Mouse (Mus musculus) hindbrain, embryonic 14.5 days (tissue): ENCODE measurements around the gene Fgfr2. TPM values are rescaled to one million over a fixed set of nuclear protein-coding genes. Genes with fewer than 3 reads are reported as not detected.

Experiments
- ATAC-seq: fragments of 200-750 bp; cut with Nextera tagmentation; 2 replicates; pipeline ENCODE4 v1.8.0; 2017; ENCODE audit warnings: moderate number of reproducible peaks, mild to moderate bottlenecking, moderate TSS enrichment, moderate library complexity; ENCODE audit not compliant: low FRiP score
- DNase-seq: peaks from one replicate; pipeline ENCODE4 v3.0.0-alpha.2; 2015; ENCODE audit warnings: low spot score
- H3K27ac ChIP-seq: fragments of 300-500 bp; sonication (generic); 2 replicates; pipeline ENCODE4 v1.5.1; 2014; ENCODE audit warnings: mild to moderate bottlenecking, moderate library complexity
- H3K27me3 ChIP-seq: fragments of 300-500 bp; sonication (generic); 2 replicates; pipeline ENCODE4 v1.6.1; 2014; ENCODE audit warnings: mild to moderate bottlenecking, low read length, mixed read lengths; ENCODE audit not compliant: control insufficient read depth, insufficient read depth
- H3K36me3 ChIP-seq: fragments of 300-500 bp; sonication (generic); replicated peaks from 2 replicates; pipeline ENCODE4 v1.6.1; 2014; ENCODE audit not compliant: control insufficient read depth, insufficient read depth
- H3K4me1 ChIP-seq: fragments of 300-500 bp; sonication (generic); replicated peaks from 2 replicates; pipeline ENCODE4 v1.6.1; 2014; ENCODE audit warnings: antibody characterized with exemption, low read length, mixed read lengths; ENCODE audit not compliant: control insufficient read depth, insufficient read depth
- H3K4me2 ChIP-seq: fragments of 300-500 bp; sonication (generic); replicated peaks from 2 replicates; pipeline ENCODE4 v1.6.1; 2014; ENCODE audit warnings: mild to moderate bottlenecking, moderate library complexity
- H3K4me3 ChIP-seq: fragments of 300-500 bp; sonication (generic); replicated peaks from 2 replicates; pipeline ENCODE4 v1.5.1; 2014; ENCODE audit warnings: mild to moderate bottlenecking, low read length
- H3K9ac ChIP-seq: fragments of 300-500 bp; sonication (generic); 2 replicates; pipeline ENCODE4 v1.6.1; 2014
- H3K9me3 ChIP-seq: fragments of 300-500 bp; sonication (generic); 2 replicates; pipeline ENCODE4 v1.6.1; 2016; ENCODE audit warnings: low read length; ENCODE audit not compliant: control insufficient read depth
- WGBS: fragments of 180-500 bp; shearing (Covaris S2); extraction: QIAGEN DNeasy Blood & Tissue Kit; methylation state at CpG from one replicate; pipeline ENCODE4 v1.1.7; 2014; 5-methylcytosine and 5-hydroxymethylcytosine counted together
- polyA plus RNA-seq: library from polyadenylated mRNA; unstranded; fragments of >200 nt; fragmentation: Nextera tagmentation; extraction: Ambion mirVana; gene quantifications from 2 replicates; pipeline ENCODE4 v1.2.1, GENCODE M21; 2014

The Fgfr2 gene
- polyA plus RNA-seq, 1 experiment from 2014 or later = 43.5 TPM

GRCm38 (mm10) chr7:132145227-132145800 is 977.8 kb downstream of the Fgfr2 start:
- Histone ChIP-seq H3K9ac (no peak overlapping the region), H3K4me1 (no peaks in the 10 kb centered on the region), H3K36me3 (no peaks in the 10 kb centered on the region), H3K4me3 (no peak overlapping the region), H3K27me3 (no peaks in the 10 kb centered on the region), H3K4me2 (no peak overlapping the region), H3K9me3 (no peaks in the 10 kb centered on the region), H3K27ac (no peak overlapping the region)
- ATAC-seq (no peak), DNase-seq (no peak)
- 74% methylated on average over 15 of the region's 15 CpGs for WGBS

GRCm38 (mm10) chr7:132128687-132129086 is 994.5 kb downstream of the Fgfr2 start:
- 55% methylated on average over 6 of the region's 6 CpGs for WGBS
- H3K4me2 ChIP-seq = no peak overlapping the region
- no peak overlapping the region for H3K4me3 ChIP-seq
- H3K4me1 ChIP-seq = no peaks in the 10 kb centered on the region
- ATAC-seq (no peak), DNase-seq (no peak)
- H3K27ac ChIP-seq = no peak overlapping the region
- no peaks in the 10 kb centered on the region for H3K9me3 ChIP-seq
- no peak overlapping the region for H3K9ac ChIP-seq
- no peaks in the 10 kb centered on the region for H3K36me3 ChIP-seq
- no peaks in the 10 kb centered on the region for H3K27me3 ChIP-seq

GRCm38 (mm10) chr7:132124948-132125347 is 998.2 kb downstream of the Fgfr2 start:
- ATAC-seq (no peak), DNase-seq (no peak)
- WGBS = 62% methylated on average over 7 of the region's 7 CpGs
- H3K27me3 ChIP-seq = no peaks in the 10 kb centered on the region
- no peak overlapping the region for H3K4me3 ChIP-seq
- H3K4me1 ChIP-seq = no peaks in the 10 kb centered on the region
- H3K9ac ChIP-seq = no peak overlapping the region
- no peak overlapping the region for H3K4me2 ChIP-seq
- H3K9me3 ChIP-seq = no peaks in the 10 kb centered on the region
- no peak overlapping the region for H3K27ac ChIP-seq
- H3K36me3 ChIP-seq = no peaks in the 10 kb centered on the region

GRCm38 (mm10) chr7:132123211-132123610 is 999.9 kb downstream of the Fgfr2 start:
- WGBS = 86% methylated on average over 7 of the region's 7 CpGs
- no peaks in the 10 kb centered on the region for H3K36me3 ChIP-seq
- no peak overlapping the region for H3K4me3 ChIP-seq
- no peaks in the 10 kb centered on the region for H3K9me3 ChIP-seq
- H3K4me2 ChIP-seq = no peak overlapping the region
- ATAC-seq (no peak), DNase-seq (no peak)
- H3K27me3 ChIP-seq = no peaks in the 10 kb centered on the region
- H3K27ac ChIP-seq = no peak overlapping the region
- H3K4me1 ChIP-seq = no peaks in the 10 kb centered on the region
- H3K9ac ChIP-seq = no peak overlapping the region

- H3K36me3 ChIP-seq = no peaks in the 10 kb centered on the region
- DNase-seq (no peak), ATAC-seq (no peak)
- 0 out of 2 replicates have a peak, but pooled peaks cover 5% of the 10 kb centered on the region for H3K4me1 ChIP-seq
- no peak overlapping the region for H3K9ac ChIP-seq
- no peak overlapping the region for H3K4me2 ChIP-seq
- no peaks in the 10 kb centered on the region for H3K9me3 ChIP-seq
- no peak overlapping the region for H3K27ac ChIP-seq
- WGBS = 86% methylated on average over 4 of the region's 4 CpGs
- H3K27me3 ChIP-seq = no peaks in the 10 kb centered on the region
- H3K4me3 ChIP-seq = no peak overlapping the region
These were observed 1003.3 kb downstream of the Fgfr2 start for GRCm38 (mm10) chr7:132119817-132120216.

- no peak overlapping the region for H3K4me2 ChIP-seq
- H3K9ac ChIP-seq = no peak overlapping the region
- H3K27ac ChIP-seq = no peak overlapping the region
- 75% methylated on average over 5 of the region's 5 CpGs for WGBS
- H3K4me3 ChIP-seq = no peak overlapping the region
- H3K9me3 ChIP-seq = no peaks in the 10 kb centered on the region
- H3K27me3 ChIP-seq = no peaks in the 10 kb centered on the region
- no peaks in the 10 kb centered on the region for H3K36me3 ChIP-seq
- H3K4me1 ChIP-seq = no peaks in the 10 kb centered on the region
- DNase-seq = no peak
- ATAC-seq = no peak
These were observed 1011.4 kb downstream of the Fgfr2 start for GRCm38 (mm10) chr7:132111770-132112169.

- Histone ChIP-seq H3K27ac (no peak overlapping the region), H3K9ac (no peak overlapping the region), H3K36me3 (no peaks in the 10 kb centered on the region), H3K9me3 (no peaks in the 10 kb centered on the region), H3K4me2 (no peak overlapping the region), H3K4me1 (no peaks in the 10 kb centered on the region), H3K4me3 (no peak overlapping the region), H3K27me3 (no peaks in the 10 kb centered on the region)
- DNase-seq (no peak), ATAC-seq (no peak)
- WGBS = 80% methylated on average over 3 of the region's 3 CpGs
These were observed 1012.8 kb downstream of the Fgfr2 start for GRCm38 (mm10) chr7:132110308-132110707.

- DNase-seq = no peak
- no peak overlapping the region for H3K4me3 ChIP-seq
- H3K27ac ChIP-seq = no peak overlapping the region
- no peaks in the 10 kb centered on the region for H3K9me3 ChIP-seq
- no peaks in the 10 kb centered on the region for H3K27me3 ChIP-seq
- no peak overlapping the region for H3K4me2 ChIP-seq
- no peak overlapping the region for H3K9ac ChIP-seq
- no peak for ATAC-seq
- no peaks in the 10 kb centered on the region for H3K4me1 ChIP-seq
- no peaks in the 10 kb centered on the region for H3K36me3 ChIP-seq
- 80% methylated on average over 4 of the region's 4 CpGs for WGBS
These were observed 1016.3 kb downstream of the Fgfr2 start for GRCm38 (mm10) chr7:132106891-132107290.

GRCm38 (mm10) chr7:132105326-132105725 is 1017.8 kb downstream of the Fgfr2 start:
- Histone ChIP-seq H3K27ac (no peak overlapping the region), H3K9me3 (no peaks in the 10 kb centered on the region), H3K36me3 (no peaks in the 10 kb centered on the region), H3K4me1 (no peaks in the 10 kb centered on the region), H3K4me3 (no peak overlapping the region), H3K27me3 (no peaks in the 10 kb centered on the region), H3K4me2 (no peak overlapping the region), H3K9ac (no peak overlapping the region)
- no peak for ATAC-seq
- WGBS = 84% methylated on average over 4 of the region's 4 CpGs
- DNase-seq = no peak

- H3K9me3 ChIP-seq = no peaks in the 10 kb centered on the region
- whole genome bisulfite sequencing = 63% methylated on average over 4 of the region's 4 CpGs
- H3K36me3 ChIP-seq = no peaks in the 10 kb centered on the region
- no peak overlapping the region for H3K9ac ChIP-seq
- no peaks in the 10 kb centered on the region for H3K27me3 ChIP-seq
- H3K4me3 ChIP-seq = no peak overlapping the region
- H3K27ac ChIP-seq = no peak overlapping the region
- no peak for DNase-seq
- H3K4me2 ChIP-seq = no peak overlapping the region
- no peaks in the 10 kb centered on the region for H3K4me1 ChIP-seq
- ATAC-seq = no peak
These were observed 1024.7 kb downstream of the Fgfr2 start for GRCm38 (mm10) chr7:132098441-132098840.
